Mouse (Mus musculus) CH12.LX (cell line): ENCODE results near the gene Spc24. TPM values are rescaled to one million over a fixed set of nuclear protein-coding genes. Genes with fewer than 3 reads are reported as not detected.

Source experiments
- DNase-seq: peaks from one replicate; pipeline ENCODE4 v3.0.0-alpha.2; 2013; ENCODE audit errors: extremely low read depth
- H3K27ac ChIP-seq: 2 replicates; pipeline ENCODE4 v1.5.1; 2012; ENCODE audit warnings: low read depth, mild to moderate bottlenecking, control low read depth, moderate library complexity; ENCODE audit not compliant: insufficient read depth
- H3K27me3 ChIP-seq: replicated peaks from 2 replicates; pipeline ENCODE3; 2012; ENCODE audit warnings: inconsistent platforms
- H3K36me3 ChIP-seq, 2 experiments: replicated peaks in 1 of 2; 2 replicates each; pipeline versions ENCODE3 to v1.6.1; 2012; ENCODE audit warnings: inconsistent platforms in 1 of 2, low read length in 1 of 2, mild to moderate bottlenecking in 1 of 2, mixed read lengths in 1 of 2, moderate library complexity in 1 of 2; ENCODE audit not compliant: control insufficient read depth in 1 of 2, insufficient read depth in 1 of 2
- H3K4me1 ChIP-seq, 2 experiments: 2 replicates each; pipeline ENCODE4 v1.6.1; 2012; ENCODE audit warnings: inconsistent platforms in 1 of 2, moderate library complexity in 1 of 2; ENCODE audit not compliant: insufficient read depth in 2 of 2, control insufficient read depth in 1 of 2
- H3K4me2 ChIP-seq: 2 replicates; pipeline ENCODE4 v1.6.1; 2012; ENCODE audit warnings: low read depth, mild to moderate bottlenecking, control low read depth; ENCODE audit not compliant: poor library complexity, insufficient read depth, severe bottlenecking
- H3K4me3 ChIP-seq, 3 experiments: fragments of 150-350 bp in 1 of 3; sonication (generic) in 1 of 3; replicated peaks in 1 of 3; 2 replicates each; pipeline versions ENCODE3 to v1.5.1; 2011 to 2012; ENCODE audit warnings: low read depth in 2 of 3, low read length in 2 of 3, mild to moderate bottlenecking in 2 of 3, moderate library complexity in 2 of 3, control low read depth in 1 of 3, improper control_type of control experiment in 1 of 3, inconsistent platforms in 1 of 3, mixed read lengths in 1 of 3; ENCODE audit not compliant: poor library complexity in 1 of 3
- H3K79me2 ChIP-seq: replicated peaks from 2 replicates; pipeline ENCODE4 v1.6.1; 2012; ENCODE audit warnings: mild to moderate bottlenecking, moderate library complexity; ENCODE audit not compliant: control insufficient read depth, poor library complexity, insufficient read depth, severe bottlenecking; ENCODE audit errors: extremely low read depth
- H3K9ac ChIP-seq: 2 replicates; pipeline ENCODE4 v1.6.1; 2012; ENCODE audit warnings: low read depth, mild to moderate bottlenecking, control low read depth, moderate library complexity; ENCODE audit not compliant: insufficient read depth
- H3K9me3 ChIP-seq: replicated peaks from 2 replicates; pipeline ENCODE3; 2012; ENCODE audit warnings: low read length, inconsistent platforms, mixed read lengths
- BHLHE40 ChIP-seq: IDR thresholded peaks from 2 replicates; pipeline ENCODE4 v1.6.1; 2011; ENCODE audit warnings: mild to moderate bottlenecking, low read depth, low read length, improper control_type of control experiment
- CTCF ChIP-seq, 2 experiments: IDR thresholded peaks in 1 of 2; conservative IDR thresholded peaks in 1 of 2; 2 replicates each; pipeline ENCODE4 v1.5.1; 2011 to 2012; ENCODE audit warnings: low read depth in 2 of 2, low read length in 2 of 2, improper control_type of control experiment in 1 of 2, inconsistent platforms in 1 of 2, mild to moderate bottlenecking in 1 of 2, moderate library complexity in 1 of 2
- ELF1 ChIP-seq: IDR thresholded peaks from 2 replicates; pipeline ENCODE4 v1.6.1; 2014; ENCODE audit warnings: low read depth, mild to moderate bottlenecking, inconsistent platforms, low read length, improper control_type of control experiment
- HCFC1 ChIP-seq: IDR thresholded peaks from 2 replicates; pipeline ENCODE4 v1.6.1; 2012; ENCODE audit warnings: low read depth, mild to moderate bottlenecking, inconsistent platforms, low read length, improper control_type of control experiment
- IRF4 ChIP-seq: IDR thresholded peaks from 2 replicates; pipeline ENCODE4 v1.6.1; 2014; ENCODE audit warnings: low read depth, mild to moderate bottlenecking, inconsistent platforms, low read length, improper control_type of control experiment
- JUN ChIP-seq: IDR thresholded peaks from 2 replicates; pipeline ENCODE4 v1.6.1; 2011; ENCODE audit warnings: low read depth, mild to moderate bottlenecking, low read length, improper control_type of control experiment, moderate library complexity; ENCODE audit not compliant: insufficient read depth
- JUND ChIP-seq: conservative IDR thresholded peaks from 2 replicates; pipeline ENCODE4 v1.6.1; 2011; ENCODE audit warnings: low read depth, low read length, improper control_type of control experiment
- MAFK ChIP-seq: IDR thresholded peaks from 2 replicates; pipeline ENCODE4 v1.6.1; 2011; ENCODE audit warnings: low read length, improper control_type of control experiment; ENCODE audit not compliant: insufficient replicate concordance
- MAX ChIP-seq: IDR thresholded peaks from 2 replicates; pipeline ENCODE4 v1.6.1; 2011; ENCODE audit warnings: low read length, improper control_type of control experiment
- MYC ChIP-seq: IDR thresholded peaks from 2 replicates; pipeline ENCODE4 v1.6.1; 2011; ENCODE audit warnings: low read depth, mild to moderate bottlenecking, improper control_type of control experiment, low read length
- NELFE ChIP-seq: IDR thresholded peaks from 2 replicates; pipeline ENCODE4 v1.6.1; 2011; ENCODE audit warnings: low read depth, low read length, improper control_type of control experiment
- NRF1 ChIP-seq: IDR thresholded peaks from 2 replicates; pipeline ENCODE4 v1.6.1; 2014; ENCODE audit warnings: low read depth, mild to moderate bottlenecking, inconsistent platforms, low read length, improper control_type of control experiment, moderate library complexity
- POLR2A ChIP-seq: IDR thresholded peaks from 2 replicates; pipeline ENCODE4 v1.6.1; 2011; ENCODE audit warnings: low read depth, mild to moderate bottlenecking, improper control_type of control experiment, low read length
- RAD21 ChIP-seq: IDR thresholded peaks from 2 replicates; pipeline ENCODE4 v1.6.1; 2011; ENCODE audit warnings: low read depth, mild to moderate bottlenecking, low read length, improper control_type of control experiment, moderate library complexity
- RCOR1 ChIP-seq: conservative IDR thresholded peaks from 2 replicates; pipeline ENCODE4 v1.6.1; 2012; ENCODE audit warnings: low read depth, mild to moderate bottlenecking, inconsistent platforms, low read length, improper control_type of control experiment
- SIN3A ChIP-seq: IDR thresholded peaks from 2 replicates; pipeline ENCODE4 v1.6.1; 2012; ENCODE audit warnings: low read length, improper control_type of control experiment, inconsistent platforms
- SMC3 ChIP-seq: IDR thresholded peaks from 2 replicates; pipeline ENCODE4 v1.6.1; 2011; ENCODE audit warnings: low read depth, low read length, improper control_type of control experiment
- TCF12 ChIP-seq: IDR thresholded peaks from 2 replicates; pipeline ENCODE4 v1.6.1; 2014; ENCODE audit warnings: low read depth, mild to moderate bottlenecking, inconsistent platforms, low read length, improper control_type of control experiment
- ZKSCAN1 ChIP-seq: IDR thresholded peaks from 2 replicates; pipeline ENCODE4 v1.6.1; 2012; ENCODE audit warnings: low read depth, inconsistent platforms, low read length, improper control_type of control experiment, borderline replicate concordance
- ZMIZ1 ChIP-seq: IDR thresholded peaks from 2 replicates; pipeline ENCODE4 v1.6.1; 2012; ENCODE audit warnings: low read depth, mild to moderate bottlenecking, inconsistent platforms, low read length, improper control_type of control experiment
- dilution Hi-C: fragments of 300-500 bp; cut with MboI; formaldehyde crosslinking; loops from 2 replicates; pipeline ENCODE4 v1.14.3; 2020; ENCODE audit warnings: low sequenced_read_pairs; ENCODE audit not compliant: extremely low pct_unique_long_range_greater_than_20kb, extremely low pct_ligation_motif_present
- in situ Hi-C: fragments of 300-500 bp; cut with MboI; formaldehyde crosslinking; loops from 3 replicates; pipeline ENCODE4 v1.14.3; 2019; ENCODE audit warnings: low sequenced_read_pairs, low pct_ligation_motif_present, low pct_unique_long_range_greater_than_20kb, mixed read lengths
- polyA plus RNA-seq: library from polyadenylated mRNA; unstranded; fragments of >175 nt; gene quantifications from 2 replicates; pipeline ENCODE4 v1.2.1, GENCODE M21; 2012; ENCODE audit warnings: low read depth; ENCODE audit not compliant: insufficient read length
- total RNA-seq, 2 experiments: library from RNA; depleted of rRNA; stranded (reverse); fragments of 300-350 nt in 1 of 2; fragments of >200 nt in 1 of 2; gene quantifications; 2 replicates each; pipeline ENCODE4 v1.2.3; 2012 to 2014

Gene Spc24
- total and polyA plus RNA-seq, 3 experiments = 74.3 to 83.2 (median 82.7) TPM

- H3K9me3 ChIP-seq = no peaks in the 10 kb centered on the region
- TF ChIP-seq NELFE (no peak), POLR2A (no peak)
- H3K4me2 ChIP-seq = no peak overlapping the region
- H3K27ac ChIP-seq = no peak overlapping the region
- dilution Hi-C loops = no loop called here
- DNase-seq = no peak
- H3K36me3 ChIP-seq = peaks cover 28 to 83% of the 10 kb centered on the region in 2 experiments
- no peaks in the 10 kb centered on the region for H3K79me2 ChIP-seq
- in situ Hi-C loops = no loop called here
- no peak overlapping the region for H3K4me3 ChIP-seq
- peaks cover 0 to 20% of the 10 kb centered on the region in 2 experiments; a peak in 2 of 4 replicates for H3K4me1 ChIP-seq
- no peak overlapping the region for H3K9ac ChIP-seq
- H3K27me3 ChIP-seq = no peaks in the 10 kb centered on the region
These were observed 7.8 kb downstream of the Spc24 start for GRCm38 (mm10) chr9:21752252-21752792.

- no peaks in the 10 kb centered on the region for H3K27me3 ChIP-seq
- H3K4me2 ChIP-seq = no peak overlapping the region
- TF ChIP-seq RAD21 (no peak), IRF4 (no peak), SIN3A (no peak), RCOR1 (no peak), TCF12 (no peak), HCFC1 (no peak), BHLHE40 (no peak), JUND (no peak), CTCF (conservative IDR thresholded peaks at IDR 0.05 in 1 of 2, IDR thresholded peaks at IDR 0.05 in 1 of 2; ENCODE audit: low read depth in 2 of 2, low read length in 2 of 2) (no peak), JUN (no peak), MAX (no peak)
- dilution Hi-C loops = no loop called here
- no peak overlapping the region for H3K9ac ChIP-seq
- in situ Hi-C loops = no loop called here
- H3K4me1 ChIP-seq = peaks cover 0 to 15% of the 10 kb centered on the region in 2 experiments; a peak in 1 of 4 replicates
- no peak overlapping the region for H3K4me3 ChIP-seq
- no peak overlapping the region for H3K27ac ChIP-seq
- no peaks in the 10 kb centered on the region for H3K79me2 ChIP-seq
- H3K36me3 ChIP-seq = peaks cover 28 to 83% of the 10 kb centered on the region in 2 experiments
- DNase-seq = no peak
- H3K9me3 ChIP-seq = no peaks in the 10 kb centered on the region
These were observed 8.8 kb downstream of the Spc24 start for GRCm38 (mm10) chr9:21751347-21751746.

- TF ChIP-seq RAD21 = no peak
- TF ChIP-seq MYC = no peak
- no peak for TF ChIP-seq ELF1
- no peak for TF ChIP-seq ZMIZ1
- TF ChIP-seq MAFK = no peak
- no peak for TF ChIP-seq SMC3
- TF ChIP-seq TCF12 = no peak
- no peak for TF ChIP-seq ZKSCAN1
- TF ChIP-seq IRF4 = no peak
- TF ChIP-seq RCOR1 = no peak
- TF ChIP-seq NRF1 = no peak
- no peak for TF ChIP-seq BHLHE40
- no peak for TF ChIP-seq HCFC1
- no peak overlapping the region for H3K9ac ChIP-seq
- no peaks in the 10 kb centered on the region for H3K27me3 ChIP-seq
- H3K9me3 ChIP-seq = no peaks in the 10 kb centered on the region
- DNase-seq = no peak
- dilution Hi-C loops (no loop called here), in situ Hi-C loops (no loop called here)
- H3K4me3 ChIP-seq = no peak overlapping the region
- H3K36me3 ChIP-seq = peaks cover 34 to 85% of the 10 kb centered on the region in 2 experiments
- H3K27ac ChIP-seq = no peak overlapping the region
- H3K79me2 ChIP-seq = no peaks in the 10 kb centered on the region
- no peak overlapping the region for H3K4me2 ChIP-seq
- peaks cover 0 to 15% of the 10 kb centered on the region in 2 experiments; a peak in 1 of 4 replicates for H3K4me1 ChIP-seq
These were observed 9.7 kb downstream of the Spc24 start for GRCm38 (mm10) chr9:21750370-21750769.
